Mouse (Mus musculus): ENCODE data around the gene Acoxl.
A peak's percentile ranks its signal among the peaks of the same experiment; 100 is the strongest.

Acoxl gene

GRCm38 (mm10) chr2:127838576-127838975, at the start of gene Acoxl:
Gene Acoxl, plus strand, starts transcription at chr2:127838876.
- DNase-seq (ENCODE audit: low read depth, low spot score), result peak; percentile 49

- no peak for DNase-seq (ENCODE audit: low read depth, low spot score)
Measured at GRCm38 (mm10) chr2:127789138-127789537, 49.5 kb upstream of the Acoxl start.

- no peak for DNase-seq (ENCODE audit: low read depth, low spot score)
Measured at GRCm38 (mm10) chr2:127789651-127790270, 48.9 kb upstream of the Acoxl start.

- peak; percentile 97 for DNase-seq (ENCODE audit: low read depth, low spot score)
Measured at GRCm38 (mm10) chr2:127791919-127792603, 46.6 kb upstream of the Acoxl start, which contains the start of gene Mtln. Gene Mtln, minus strand, starts transcription at chr2:127792488.

- peak; percentile 95 for DNase-seq (ENCODE audit: low read depth, low spot score)
Measured at GRCm38 (mm10) chr2:127831401-127832102, 7.1 kb upstream of the Acoxl start, which contains the start of gene Bub1. Gene Bub1, minus strand, starts transcription at chr2:127831865.

GRCm38 (mm10) chr2:127832103-127832832, 6.4 kb upstream of the Acoxl start:
- no peak for DNase-seq (ENCODE audit: low read depth, low spot score)

- peak; percentile 65 for DNase-seq (ENCODE audit: low read depth, low spot score)
Measured at GRCm38 (mm10) chr2:127832833-127833190, 5.9 kb upstream of the Acoxl start.

- peak; percentile 94 for DNase-seq (ENCODE audit: low read depth, low spot score)
Measured at GRCm38 (mm10) chr2:127839425-127839824, 749 bp downstream of the Acoxl start.

GRCm38 (mm10) chr2:127841402-127841801, 2.7 kb downstream of the Acoxl start:
- no peak for DNase-seq (ENCODE audit: low read depth, low spot score)

GRCm38 (mm10) chr2:127842421-127842820, 3.7 kb downstream of the Acoxl start:
- DNase-seq (ENCODE audit: low read depth, low spot score), result no peak

GRCm38 (mm10) chr2:127845346-127845982, 6.8 kb downstream of the Acoxl start:
- peak; percentile 29 for DNase-seq (ENCODE audit: low read depth, low spot score)

- DNase-seq (ENCODE audit: low read depth, low spot score), result no peak
Measured at GRCm38 (mm10) chr2:127846008-127846407, 7.3 kb downstream of the Acoxl start.

- no peak for DNase-seq (ENCODE audit: low read depth, low spot score)
Measured at GRCm38 (mm10) chr2:127846571-127846970, 7.9 kb downstream of the Acoxl start.

GRCm38 (mm10) chr2:127850371-127850770, 11.7 kb downstream of the Acoxl start:
- no peak for DNase-seq (ENCODE audit: low read depth, low spot score)

- no peak for DNase-seq (ENCODE audit: low read depth, low spot score)
Measured at GRCm38 (mm10) chr2:127854332-127854991, 15.8 kb downstream of the Acoxl start.

GRCm38 (mm10) chr2:127864381-127864780, 25.7 kb downstream of the Acoxl start:
- no peak for DNase-seq (ENCODE audit: low read depth, low spot score)

- no peak for DNase-seq (ENCODE audit: low read depth, low spot score)
Measured at GRCm38 (mm10) chr2:127881063-127881462, 42.4 kb downstream of the Acoxl start.

GRCm38 (mm10) chr2:127889432-127889831, 50.8 kb downstream of the Acoxl start:
- DNase-seq (ENCODE audit: low read depth, low spot score), result peak; percentile 74

- DNase-seq (ENCODE audit: low read depth, low spot score), result no peak
Measured at GRCm38 (mm10) chr2:127889979-127890378, 51.3 kb downstream of the Acoxl start.

- no peak for DNase-seq (ENCODE audit: low read depth, low spot score)
Measured at GRCm38 (mm10) chr2:127890526-127890925, 51.9 kb downstream of the Acoxl start.

- DNase-seq (ENCODE audit: low read depth, low spot score), result no peak
Measured at GRCm38 (mm10) chr2:127891056-127891455, 52.4 kb downstream of the Acoxl start.
